Mouse (Mus musculus) embryonic facial prominence, embryonic 14.5 days (tissue): Measurements from ENCODE around the gene Ppm1l. TPM values are rescaled to one million over a fixed set of nuclear protein-coding genes. Genes with fewer than 3 reads are reported as not detected.
A peak's percentile ranks its signal among the peaks of the same experiment; 100 is the strongest.

Experiments
- ATAC-seq: fragments of 200-750 bp; cut with Nextera tagmentation; 2 replicates; pipeline ENCODE4 v1.8.0; 2017; ENCODE audit warnings: low read depth, moderate number of reproducible peaks, moderate TSS enrichment
- DNase-seq: peaks from one replicate; pipeline ENCODE4 v3.0.0-alpha.2; 2015; ENCODE audit warnings: low spot score
- H3K27ac ChIP-seq: fragments of 300-500 bp; sonication (generic); replicated peaks from 2 replicates; pipeline ENCODE4 v1.5.1; 2014; ENCODE audit warnings: low read depth, mild to moderate bottlenecking, low read length, moderate library complexity
- H3K27me3 ChIP-seq: fragments of 300-500 bp; sonication (generic); replicated peaks from 2 replicates; pipeline ENCODE4 v1.6.1; 2014; ENCODE audit warnings: low read length; ENCODE audit not compliant: control insufficient read depth, insufficient read depth
- H3K36me3 ChIP-seq: fragments of 300-500 bp; sonication (generic); 2 replicates; pipeline ENCODE4 v1.6.1; 2014; ENCODE audit warnings: low read length, mixed read lengths; ENCODE audit not compliant: control insufficient read depth, insufficient read depth
- H3K4me1 ChIP-seq: fragments of 300-500 bp; sonication (generic); 2 replicates; pipeline ENCODE4 v1.6.1; 2014; ENCODE audit warnings: antibody characterized with exemption, low read length; ENCODE audit not compliant: control insufficient read depth, insufficient read depth
- H3K4me2 ChIP-seq: fragments of 300-500 bp; sonication (generic); 2 replicates; pipeline ENCODE4 v1.6.1; 2014; ENCODE audit warnings: low read depth, mild to moderate bottlenecking, low read length, moderate library complexity, mixed read lengths
- H3K4me3 ChIP-seq: fragments of 300-500 bp; sonication (generic); 2 replicates; pipeline ENCODE4 v1.5.1; 2014; ENCODE audit warnings: low read depth, mild to moderate bottlenecking, low read length
- H3K9ac ChIP-seq: fragments of 300-500 bp; sonication (generic); 2 replicates; pipeline ENCODE4 v1.6.1; 2014; ENCODE audit warnings: low read depth, mild to moderate bottlenecking, low read length, moderate library complexity, mixed read lengths
- H3K9me3 ChIP-seq: fragments of 300-500 bp; sonication (generic); 2 replicates; pipeline ENCODE4 v1.6.1; 2016; ENCODE audit warnings: low read length; ENCODE audit not compliant: control insufficient read depth
- WGBS: fragments of 180-500 bp; shearing (Covaris S2); extraction: QIAGEN DNeasy Blood & Tissue Kit; methylation state at CpG from one replicate; pipeline ENCODE4 v1.1.7; 2014; 5-methylcytosine and 5-hydroxymethylcytosine counted together
- polyA plus RNA-seq: library from polyadenylated mRNA; unstranded; fragments of >200 nt; fragmentation: Nextera tagmentation; extraction: Ambion mirVana; gene quantifications from 2 replicates; pipeline ENCODE4 v1.2.1, GENCODE M21; 2014

Gene Ppm1l
- polyA plus RNA-seq, 1 experiment from 2014 or later, result 10.9 TPM

- ATAC-seq (no peak), DNase-seq (no peak)
- 52% methylated on average over 11 of the region's 12 CpGs for WGBS
- H3K9me3 ChIP-seq, result peaks cover 4% of the 10 kb centered on the region; the same call in 1 of the 2 replicates
- H3K4me3 ChIP-seq, result no peak overlapping the region
- peaks cover 4% of the 10 kb centered on the region; the same call in 1 of the 2 replicates for H3K27me3 ChIP-seq
- no peak overlapping the region for H3K9ac ChIP-seq
- H3K4me2 ChIP-seq, result no peak overlapping the region
- H3K36me3 ChIP-seq, result no peaks in the 10 kb centered on the region
- no peak overlapping the region for H3K27ac ChIP-seq
- no peaks in the 10 kb centered on the region for H3K4me1 ChIP-seq
Measured at GRCm38 (mm10) chr3:69475850-69476450, 159.3 kb downstream of the Ppm1l start.

- Histone ChIP-seq H3K27me3 (no peaks in the 10 kb centered on the region), H3K4me2 (no peak overlapping the region), H3K4me3 (no peak overlapping the region), H3K4me1 (no peaks in the 10 kb centered on the region), H3K27ac (no peak overlapping the region), H3K36me3 (no peaks in the 10 kb centered on the region), H3K9ac (no peak overlapping the region), H3K9me3 (no peaks in the 10 kb centered on the region)
- ATAC-seq (no peak), DNase-seq (peak; percentile 51)
- 63% methylated on average over 3 of the region's 3 CpGs for WGBS
Measured at GRCm38 (mm10) chr3:69479937-69480336, 163.3 kb downstream of the Ppm1l start.

- no peak overlapping the region for H3K9ac ChIP-seq
- WGBS, result 32% methylated on average over 4 of the region's 4 CpGs
- ATAC-seq (peak; percentile 75), DNase-seq (peak; percentile 83)
- no peaks in the 10 kb centered on the region for H3K27me3 ChIP-seq
- H3K27ac ChIP-seq, result no peak overlapping the region
- H3K4me3 ChIP-seq, result no peak overlapping the region
- H3K4me2 ChIP-seq, result no peak overlapping the region
- no peaks in the 10 kb centered on the region for H3K36me3 ChIP-seq
- peaks cover 3% of the 10 kb centered on the region; the same call in 1 of the 2 replicates for H3K4me1 ChIP-seq
- H3K9me3 ChIP-seq, result no peaks in the 10 kb centered on the region
Measured at GRCm38 (mm10) chr3:69481835-69482234, 165.2 kb downstream of the Ppm1l start.

- Histone ChIP-seq H3K27me3 (no peaks in the 10 kb centered on the region), H3K27ac (no peak overlapping the region), H3K36me3 (no peaks in the 10 kb centered on the region), H3K9me3 (no peaks in the 10 kb centered on the region), H3K9ac (no peak overlapping the region), H3K4me1 (peaks cover 7% of the 10 kb centered on the region; the same call in 1 of the 2 replicates), H3K4me2 (no peak overlapping the region), H3K4me3 (no peak overlapping the region)
- DNase-seq, result no peak
- peak; percentile 39; the same call in 1 of the 2 replicates for ATAC-seq
- 78% methylated on average over 13 of the region's 13 CpGs for WGBS
Measured at GRCm38 (mm10) chr3:69484006-69484574, 167.4 kb downstream of the Ppm1l start.

- 78% methylated on average over 4 of the region's 4 CpGs for WGBS
- Histone ChIP-seq H3K4me2 (no peak overlapping the region), H3K9me3 (no peaks in the 10 kb centered on the region), H3K27ac (no peak overlapping the region), H3K9ac (no peak overlapping the region), H3K36me3 (no peaks in the 10 kb centered on the region), H3K27me3 (no peaks in the 10 kb centered on the region), H3K4me3 (no peak overlapping the region), H3K4me1 (peaks cover 7% of the 10 kb centered on the region; the same call in 1 of the 2 replicates)
- peak; percentile 22; the same call in 1 of the 2 replicates for ATAC-seq
- DNase-seq, result no peak
Measured at GRCm38 (mm10) chr3:69484582-69484981, 167.9 kb downstream of the Ppm1l start.

GRCm38 (mm10) chr3:69485347-69485746 lies 168.7 kb downstream of the Ppm1l start:
- no peaks in the 10 kb centered on the region for H3K36me3 ChIP-seq
- ATAC-seq (no peak), DNase-seq (no peak)
- no peak overlapping the region for H3K4me2 ChIP-seq
- no peak overlapping the region for H3K4me3 ChIP-seq
- H3K9ac ChIP-seq, result no peak overlapping the region
- no peaks in the 10 kb centered on the region for H3K27me3 ChIP-seq
- WGBS, result 80% methylated on average over 3 of the region's 3 CpGs
- H3K27ac ChIP-seq, result no peak overlapping the region
- H3K9me3 ChIP-seq, result no peaks in the 10 kb centered on the region
- peaks cover 7% of the 10 kb centered on the region; the same call in 1 of the 2 replicates for H3K4me1 ChIP-seq

- Histone ChIP-seq H3K27ac (no peak overlapping the region), H3K4me1 (peaks cover 7% of the 10 kb centered on the region; the same call in 1 of the 2 replicates), H3K4me2 (no peak overlapping the region), H3K9ac (no peak overlapping the region), H3K9me3 (no peaks in the 10 kb centered on the region), H3K4me3 (no peak overlapping the region), H3K36me3 (no peaks in the 10 kb centered on the region), H3K27me3 (no peaks in the 10 kb centered on the region)
- DNase-seq (peak; percentile 70), ATAC-seq (no peak)
- WGBS, result 45% methylated on average over 2 of the region's 2 CpGs
Measured at GRCm38 (mm10) chr3:69485756-69486155, 169.1 kb downstream of the Ppm1l start.

GRCm38 (mm10) chr3:69487471-69487870 lies 170.8 kb downstream of the Ppm1l start:
- Histone ChIP-seq H3K4me3 (no peak overlapping the region), H3K9ac (no peak overlapping the region), H3K4me2 (no peak overlapping the region), H3K9me3 (no peaks in the 10 kb centered on the region), H3K27me3 (no peaks in the 10 kb centered on the region), H3K36me3 (no peaks in the 10 kb centered on the region), H3K4me1 (peaks cover 7% of the 10 kb centered on the region; the same call in 1 of the 2 replicates), H3K27ac (no peak overlapping the region)
- WGBS, result 73% methylated on average over 6 of the region's 6 CpGs
- ATAC-seq (no peak), DNase-seq (no peak)

GRCm38 (mm10) chr3:69489669-69490068 lies 173.0 kb downstream of the Ppm1l start:
- no peaks in the 10 kb centered on the region for H3K9me3 ChIP-seq
- H3K4me3 ChIP-seq, result no peak overlapping the region
- DNase-seq (no peak), ATAC-seq (no peak)
- H3K27ac ChIP-seq, result no peak overlapping the region
- H3K9ac ChIP-seq, result no peak overlapping the region
- peaks cover 7% of the 10 kb centered on the region; the same call in 1 of the 2 replicates for H3K4me1 ChIP-seq
- no peak overlapping the region for H3K4me2 ChIP-seq
- 82% methylated on average over 3 of the region's 3 CpGs for WGBS
- no peaks in the 10 kb centered on the region for H3K27me3 ChIP-seq
- no peaks in the 10 kb centered on the region for H3K36me3 ChIP-seq
